Mouse (Mus musculus): Measurements from ENCODE around the gene Slc5a4b.
"Not testable (repeated sequence)": the region's sequence is repeated elsewhere in the genome, so short reads cannot be mapped to it uniquely, and the experiment has no call there.

Gene Slc5a4b

GRCm38 (mm10) chr10:76110861-76111260, at the start of gene Slc5a4b:
Gene Slc5a4b, minus strand, starts transcription at chr10:76110961.
- DNase-seq (ENCODE audit: extremely low read depth, low read depth, low spot score): no peak

GRCm38 (mm10) chr10:76158009-76158408, 47.2 kb upstream of the Slc5a4b start:
- DNase-seq (ENCODE audit: extremely low read depth, low read depth, low spot score): no peak

- DNase-seq (ENCODE audit: extremely low read depth, low read depth, low spot score): no peak
Measured at GRCm38 (mm10) chr10:76157528-76157927, 46.8 kb upstream of the Slc5a4b start.

GRCm38 (mm10) chr10:76155911-76156310, 45.1 kb upstream of the Slc5a4b start:
- DNase-seq (ENCODE audit: extremely low read depth, low read depth, low spot score): no peak

- no peak for DNase-seq (ENCODE audit: extremely low read depth, low read depth, low spot score)
Measured at GRCm38 (mm10) chr10:76147278-76147677, 36.5 kb upstream of the Slc5a4b start, which contains the start of gene Slc5a4a. Gene Slc5a4a, plus strand, starts transcription at chr10:76147451.

GRCm38 (mm10) chr10:76146846-76147245, 36.1 kb upstream of the Slc5a4b start:
- no peak for DNase-seq (ENCODE audit: extremely low read depth, low read depth, low spot score)

GRCm38 (mm10) chr10:76136318-76136717, 25.6 kb upstream of the Slc5a4b start:
- no peak for DNase-seq (ENCODE audit: extremely low read depth, low read depth, low spot score)

GRCm38 (mm10) chr10:76132506-76132905, 21.7 kb upstream of the Slc5a4b start:
- DNase-seq (ENCODE audit: extremely low read depth, low read depth, low spot score): no peak

- no peak for DNase-seq (ENCODE audit: extremely low read depth, low read depth, low spot score)
Measured at GRCm38 (mm10) chr10:76121495-76121894, 10.7 kb upstream of the Slc5a4b start.

- no peak for DNase-seq (ENCODE audit: extremely low read depth, low read depth, low spot score)
Measured at GRCm38 (mm10) chr10:76120124-76120711, 9.5 kb upstream of the Slc5a4b start.

- no peak for DNase-seq (ENCODE audit: extremely low read depth, low read depth, low spot score)
Measured at GRCm38 (mm10) chr10:76118741-76119140, 8.0 kb upstream of the Slc5a4b start.

- DNase-seq (ENCODE audit: extremely low read depth, low read depth, low spot score): no peak
Measured at GRCm38 (mm10) chr10:76117966-76118365, 7.2 kb upstream of the Slc5a4b start.

- DNase-seq (ENCODE audit: extremely low read depth, low read depth, low spot score): no peak
Measured at GRCm38 (mm10) chr10:76097368-76097767, 13.4 kb downstream of the Slc5a4b start.

- DNase-seq (ENCODE audit: extremely low read depth, low read depth, low spot score): no peak
Measured at GRCm38 (mm10) chr10:76096580-76096979, 14.2 kb downstream of the Slc5a4b start.

GRCm38 (mm10) chr10:76077008-76077407, 33.8 kb downstream of the Slc5a4b start:
- DNase-seq (ENCODE audit: extremely low read depth, low read depth, low spot score): not testable (repeated sequence)

GRCm38 (mm10) chr10:76072080-76072479, 38.7 kb downstream of the Slc5a4b start:
- not testable (repeated sequence) for DNase-seq (ENCODE audit: extremely low read depth, low read depth, low spot score)

GRCm38 (mm10) chr10:76067674-76068613, 42.8 kb downstream of the Slc5a4b start:
- no peak for DNase-seq (ENCODE audit: extremely low read depth, low read depth, low spot score)

- no peak for DNase-seq (ENCODE audit: extremely low read depth, low read depth, low spot score)
Measured at GRCm38 (mm10) chr10:76062439-76062838, 48.3 kb downstream of the Slc5a4b start.

- no peak for DNase-seq (ENCODE audit: extremely low read depth, low read depth, low spot score)
Measured at GRCm38 (mm10) chr10:76051860-76052259, 58.9 kb downstream of the Slc5a4b start.

- no peak for DNase-seq (ENCODE audit: extremely low read depth, low read depth, low spot score)
Measured at GRCm38 (mm10) chr10:76048967-76049366, 61.8 kb downstream of the Slc5a4b start.

GRCm38 (mm10) chr10:76047182-76047869, 63.4 kb downstream of the Slc5a4b start:
- no peak for DNase-seq (ENCODE audit: extremely low read depth, low read depth, low spot score)
